Mouse (Mus musculus) kidney, adult 9 months (tissue): ENCODE data around the gene Epn2.

Experiments used
- DNase-seq: peaks from one replicate; pipeline ENCODE4 v3.0.0; 2022

Epn2 gene

GRCm38 (mm10) chr11:61487401-61487800, 92.1 kb downstream of the Epn2 start:
- no peak for DNase-seq

DNA sequence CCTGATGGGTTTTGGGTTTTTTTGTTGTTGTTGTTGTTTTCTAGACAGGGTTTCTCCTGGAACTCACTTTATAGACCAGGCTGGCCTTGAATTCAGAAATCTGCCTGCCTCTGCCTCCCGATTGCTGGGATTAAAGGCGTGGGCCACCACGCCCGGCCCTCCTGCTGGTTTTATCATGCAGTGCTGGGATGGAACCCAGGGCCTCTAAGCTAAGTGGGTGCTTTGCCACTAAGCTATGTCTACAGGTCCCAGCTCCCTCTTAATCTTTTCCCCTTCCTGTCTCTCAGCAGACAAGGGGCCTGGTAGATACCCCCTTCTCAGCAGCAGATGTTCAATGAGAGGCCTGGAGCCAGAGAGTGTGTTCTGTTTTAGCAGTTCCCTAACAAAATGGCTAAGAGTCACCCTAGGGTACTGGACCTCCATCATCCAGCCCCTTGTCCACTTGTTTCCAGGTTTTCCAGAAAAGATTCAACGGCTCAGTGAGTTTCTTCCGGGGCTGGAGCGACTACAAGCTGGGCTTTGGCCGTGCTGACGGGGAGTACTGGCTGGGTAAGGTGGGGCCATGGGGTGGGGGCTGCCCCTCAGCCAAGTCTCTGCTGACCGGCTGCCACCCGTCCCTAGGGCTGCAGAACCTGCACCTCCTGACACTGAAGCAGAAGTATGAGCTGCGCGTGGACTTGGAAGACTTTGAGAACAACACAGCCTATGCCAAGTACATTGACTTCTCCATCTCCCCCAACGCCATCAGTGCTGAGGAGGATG, 92.8 kb downstream of the Epn2 start:
- no peak for DNase-seq

DNA sequence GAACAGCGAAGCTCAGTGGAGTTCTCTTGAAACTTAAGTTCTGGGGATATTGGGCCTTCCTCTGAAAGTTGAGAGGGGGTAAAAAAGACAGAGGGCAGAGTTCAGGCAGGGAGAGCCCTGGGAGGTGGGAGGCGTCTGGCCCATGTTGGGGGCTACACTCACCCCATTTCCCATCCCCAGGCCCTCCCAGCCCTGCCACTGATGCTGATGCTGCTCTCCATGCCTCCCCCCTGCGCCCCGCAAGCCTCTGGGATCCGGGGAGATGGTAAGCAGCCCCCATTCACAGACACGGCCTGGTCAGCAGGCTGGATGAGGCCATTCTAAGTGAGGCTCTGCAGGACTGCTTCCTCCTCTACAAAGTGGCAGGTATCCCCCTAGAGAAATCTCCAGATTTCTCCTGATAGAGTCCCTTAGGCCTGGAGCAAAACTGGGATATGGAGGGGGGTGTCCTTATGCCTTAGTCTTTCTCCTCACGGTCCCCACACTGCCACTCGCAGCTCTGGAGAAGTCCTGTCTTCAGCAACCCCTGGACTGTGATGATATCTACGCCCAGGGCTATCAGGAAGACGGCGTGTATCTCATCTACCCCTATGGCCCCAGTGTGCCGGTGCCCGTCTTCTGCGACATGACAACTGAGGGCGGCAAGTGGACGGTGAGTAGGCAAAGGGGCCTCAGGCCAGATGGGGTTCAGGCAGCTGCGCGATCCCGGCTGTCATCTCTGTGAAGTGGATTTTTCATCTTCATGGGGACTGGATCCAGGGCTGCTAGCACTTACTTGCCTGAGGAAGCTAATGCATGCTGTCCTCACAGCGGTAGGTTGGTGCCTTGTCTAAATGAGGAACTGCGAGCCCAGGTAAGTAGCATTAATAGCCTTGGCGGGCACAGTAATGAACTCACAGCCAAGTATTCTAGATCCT, 93.7 kb downstream of the Epn2 start:
- no peak for DNase-seq

GRCm38 (mm10) chr11:61484613-61485540, 94.6 kb downstream of the Epn2 start, which contains the start of gene Mfap4:
Mfap4 (plus strand) TSS chr11:61485431.
- no peak for DNase-seq

- no peak for DNase-seq
These were observed 95.3 kb downstream of the Epn2 start for GRCm38 (mm10) chr11:61484256-61484612.

DNA sequence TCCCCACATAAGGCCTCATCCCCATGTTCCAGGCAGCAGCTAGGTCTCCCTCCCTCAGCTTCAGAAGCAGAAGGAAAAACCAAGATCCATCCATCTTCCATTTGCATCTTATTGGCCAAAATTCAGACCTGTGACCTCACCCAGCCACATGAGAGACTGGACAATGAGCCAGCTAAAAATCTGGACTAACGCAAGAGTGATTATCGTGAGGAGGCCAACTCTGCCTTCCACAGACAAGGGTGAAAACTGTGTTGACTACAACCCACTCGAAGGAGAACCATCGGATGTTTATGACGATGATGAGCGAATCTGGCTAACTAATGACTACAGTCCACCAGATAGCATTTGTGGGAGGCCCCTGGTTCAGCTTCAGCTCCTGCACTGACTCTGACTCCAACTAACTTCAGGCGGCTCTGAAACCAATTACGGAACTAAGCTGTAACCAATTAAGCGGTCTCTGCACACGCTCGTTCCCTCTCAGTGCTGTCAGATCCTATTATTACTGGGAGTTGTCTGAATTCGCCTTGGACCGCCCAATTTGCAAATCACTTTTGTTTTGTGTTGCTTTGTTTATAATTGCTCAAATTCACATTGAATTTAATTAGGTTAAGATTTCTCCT, 96.2 kb downstream of the Epn2 start:
- no peak for DNase-seq

DNA sequence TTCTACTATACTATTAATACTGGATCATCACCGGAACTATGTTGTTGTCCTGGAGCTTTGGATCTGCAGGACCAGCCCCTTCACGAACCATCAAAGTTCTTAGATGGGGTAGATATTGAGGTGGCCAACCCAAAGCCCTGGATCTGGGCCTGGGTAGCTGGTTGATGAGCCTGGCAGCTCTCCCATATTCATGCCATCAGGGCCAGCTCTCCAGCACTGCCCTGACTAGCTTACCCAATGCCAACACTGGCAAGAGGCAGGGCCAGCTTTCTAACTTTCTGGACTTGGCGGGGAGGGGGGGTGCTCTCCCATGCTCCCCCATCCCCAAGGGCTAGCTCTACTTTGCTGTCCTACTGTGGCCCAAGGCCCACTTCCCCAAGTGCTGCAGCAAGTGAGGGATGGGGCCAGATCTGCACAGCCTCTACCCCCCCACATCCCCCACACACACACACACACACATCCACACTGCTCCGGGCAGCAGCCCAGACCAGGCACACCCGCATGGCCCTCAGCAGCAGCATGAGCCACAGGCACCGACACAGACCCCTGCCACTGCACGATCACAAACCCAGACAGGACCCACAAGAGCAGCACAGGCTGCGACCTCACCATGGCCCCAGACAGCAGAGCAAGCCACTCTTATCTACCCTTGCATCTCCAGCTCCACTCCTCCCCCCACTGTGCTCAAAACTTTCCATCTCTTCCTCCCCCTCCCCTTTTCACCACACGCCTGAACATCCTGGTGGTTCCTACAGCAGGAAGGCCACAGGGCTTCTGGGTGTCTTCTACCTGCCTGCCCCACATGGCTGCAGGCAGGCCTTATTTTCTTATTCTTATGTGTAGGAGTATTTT, 98.0 kb downstream of the Epn2 start:
- DNase-seq = no peak

- DNase-seq = no peak
These were observed 100.7 kb downstream of the Epn2 start for GRCm38 (mm10) chr11:61478788-61479187.

GRCm38 (mm10) chr11:61477566-61478508, 101.7 kb downstream of the Epn2 start:
- no peak for DNase-seq

DNA sequence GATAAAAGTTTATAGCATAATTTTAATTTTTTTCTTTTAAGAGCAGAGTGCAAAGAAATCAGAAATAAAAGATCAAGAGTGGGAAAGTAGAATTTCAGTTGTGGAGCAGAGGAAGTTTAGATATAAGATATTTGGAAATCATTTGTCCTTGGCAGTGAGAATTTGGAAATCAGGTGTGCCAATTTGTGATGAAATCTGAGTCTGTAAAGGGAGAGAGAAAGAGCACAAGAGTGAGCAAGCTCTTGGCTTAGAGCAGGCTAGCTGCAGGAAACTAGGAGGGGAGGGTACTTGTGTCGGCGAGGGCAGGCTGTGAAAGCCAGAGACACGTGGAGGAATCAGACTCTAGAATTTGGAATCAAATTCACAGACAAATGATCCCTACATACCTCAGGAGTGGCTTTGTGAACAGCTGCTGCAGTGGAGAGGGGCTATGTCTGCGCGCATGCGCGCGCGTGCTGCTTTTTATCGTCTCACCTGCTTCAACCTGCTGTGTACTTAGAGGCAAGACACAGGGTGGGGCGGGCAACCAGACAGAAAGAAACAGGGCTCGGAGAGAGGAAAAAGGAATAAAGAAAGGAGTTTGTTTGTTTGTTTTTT, 102.6 kb downstream of the Epn2 start:
- DNase-seq = peak; percentile 42

GRCm38 (mm10) chr11:61473630-61474029, 105.9 kb downstream of the Epn2 start:
- DNase-seq = no peak

DNA sequence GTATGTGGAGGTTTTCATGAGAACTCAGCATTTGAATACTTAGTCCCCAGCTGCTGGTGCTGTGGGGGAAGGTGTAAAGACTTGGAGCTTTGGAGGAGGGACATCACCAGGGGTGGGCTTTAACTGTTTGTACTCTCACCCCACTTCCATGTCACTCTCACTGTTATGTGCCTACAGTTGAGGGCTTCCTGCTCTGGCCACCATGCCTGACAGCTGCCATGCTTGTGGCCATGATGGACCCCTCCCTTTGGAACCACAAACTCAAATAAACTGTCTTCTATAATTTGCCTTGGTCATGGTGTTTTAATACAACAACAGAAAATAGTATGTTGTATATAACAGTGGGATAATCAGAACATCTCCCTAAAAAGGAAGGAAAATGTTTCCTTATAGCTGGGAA, 108.6 kb downstream of the Epn2 start:
- no peak for DNase-seq

DNA sequence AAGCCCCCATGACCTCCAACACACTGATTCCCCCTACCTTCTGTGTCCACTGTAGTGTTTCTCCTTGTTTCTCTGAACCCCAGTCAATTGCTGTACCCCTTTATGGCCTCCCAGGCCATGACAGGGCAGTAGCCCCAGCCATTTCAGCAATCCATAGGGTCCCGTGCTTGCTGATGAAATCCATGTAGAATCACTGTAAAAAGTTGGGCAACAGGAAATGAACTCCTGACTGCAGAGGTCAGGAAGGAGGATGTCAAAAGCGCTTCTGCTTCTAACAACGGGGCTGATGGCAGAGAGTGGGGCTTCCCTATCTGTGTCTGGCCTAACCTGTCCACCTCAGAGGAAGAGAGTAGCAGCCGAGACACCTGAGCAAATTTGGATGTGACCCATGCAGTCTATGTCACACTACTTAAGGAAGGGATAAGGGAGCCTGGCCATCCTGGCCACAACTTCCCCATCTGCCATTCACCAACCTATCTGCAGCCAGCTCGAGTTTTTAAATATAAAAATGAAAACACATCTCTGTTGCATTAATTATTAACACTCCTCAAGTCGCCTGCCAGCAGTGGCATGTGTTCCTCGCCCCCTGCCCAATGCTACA, 110.1 kb downstream of the Epn2 start:
- DNase-seq = no peak

DNA sequence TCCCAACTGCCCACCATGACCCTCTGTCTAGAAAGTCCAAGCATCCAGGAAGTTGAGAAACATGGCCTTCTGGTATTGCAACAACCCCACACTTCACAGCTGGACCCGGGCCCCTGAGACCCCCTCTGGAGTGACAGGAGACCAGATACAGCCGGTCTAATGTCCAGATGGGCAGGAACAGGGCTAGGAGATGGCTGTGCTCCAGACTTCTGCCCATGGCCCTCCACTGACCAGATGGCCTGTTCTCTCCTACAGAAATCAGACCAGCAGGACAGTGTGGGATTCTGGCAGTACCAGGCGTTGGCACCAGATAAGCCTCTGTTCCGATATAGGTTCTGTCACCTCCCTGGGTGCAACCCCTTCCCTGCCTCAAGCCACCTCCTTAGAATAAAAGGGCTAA, 111.0 kb downstream of the Epn2 start:
- DNase-seq = no peak
